In the genomic region with DNA sequence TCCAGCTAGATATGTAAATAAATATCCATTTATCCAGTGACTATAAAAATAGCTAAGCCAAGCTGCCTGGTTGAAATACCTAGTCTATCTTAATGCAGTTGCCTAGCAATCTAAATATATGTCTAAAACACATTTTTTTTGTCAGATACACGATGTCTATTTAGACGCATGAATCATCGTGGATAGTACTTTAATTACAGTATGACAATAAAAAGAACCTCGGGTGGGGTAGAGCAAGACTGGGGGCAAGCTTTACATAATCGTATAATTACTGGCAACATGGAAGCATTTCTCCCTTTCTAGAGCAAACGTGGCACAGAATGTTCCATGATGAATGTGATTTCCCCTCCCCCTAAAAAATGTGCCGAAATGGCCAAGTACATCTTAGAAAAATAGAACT, we compare ENCODE assay signal across 13 mouse cellular contexts.
"Had no signal": no experiment of that assay in that cellular context is flagged by ENCODE, and none has a peak within 500 bp of the region (broad histone marks: within the 10 kb centered on the region; RNA-seq: fewer than 3 reads in every experiment).

No protein-coding gene starts in this region.

- H3K9ac ChIP-seq: kidney, embryonic 15.5 days; liver, embryonic 15.5 days; lung, embryonic 15.5 days had no signal

- H3K4me3 ChIP-seq: kidney, embryonic 15.5 days; liver, embryonic 15.5 days; lung, embryonic 15.5 days; megakaryocyte, embryonic 14.5 days had no signal

- DNase-seq: kidney, adult 2 months; kidney, postnatal 14 days; thymus, adult 18-20 months; thymus, postnatal 14 days had no signal

- ATAC-seq: intestine, embryonic 16.5 days had no signal

- H3K9me3 ChIP-seq: kidney, embryonic 15.5 days; liver, embryonic 15.5 days; lung, embryonic 15.5 days had no signal

- H3K4me2 ChIP-seq: kidney, embryonic 15.5 days; liver, embryonic 11.5 days; liver, embryonic 15.5 days; lung, embryonic 15.5 days; midbrain, embryonic 11.5 days had no signal

- H3K4me1 ChIP-seq: kidney, embryonic 15.5 days; liver, embryonic 15.5 days; lung, embryonic 15.5 days; megakaryocyte, embryonic 14.5 days had no signal

- H3K36me3 ChIP-seq: kidney, embryonic 15.5 days; liver, embryonic 15.5 days; lung, embryonic 15.5 days had no signal

- H3K27me3 ChIP-seq: kidney, embryonic 15.5 days; liver, embryonic 15.5 days; lung, embryonic 15.5 days; megakaryocyte, embryonic 14.5 days had no signal

- H3K27ac ChIP-seq: kidney, embryonic 15.5 days; liver, embryonic 15.5 days; lung, embryonic 15.5 days; macrophage; stomach, postnatal 0 days had no signal
